Mouse (Mus musculus): Measurements from ENCODE around the gene Ivns1abp.
"Not testable (repeated sequence)": the region's sequence is repeated elsewhere in the genome, so short reads cannot be mapped to it uniquely, and the experiment has no call there.

Ivns1abp gene

DNA sequence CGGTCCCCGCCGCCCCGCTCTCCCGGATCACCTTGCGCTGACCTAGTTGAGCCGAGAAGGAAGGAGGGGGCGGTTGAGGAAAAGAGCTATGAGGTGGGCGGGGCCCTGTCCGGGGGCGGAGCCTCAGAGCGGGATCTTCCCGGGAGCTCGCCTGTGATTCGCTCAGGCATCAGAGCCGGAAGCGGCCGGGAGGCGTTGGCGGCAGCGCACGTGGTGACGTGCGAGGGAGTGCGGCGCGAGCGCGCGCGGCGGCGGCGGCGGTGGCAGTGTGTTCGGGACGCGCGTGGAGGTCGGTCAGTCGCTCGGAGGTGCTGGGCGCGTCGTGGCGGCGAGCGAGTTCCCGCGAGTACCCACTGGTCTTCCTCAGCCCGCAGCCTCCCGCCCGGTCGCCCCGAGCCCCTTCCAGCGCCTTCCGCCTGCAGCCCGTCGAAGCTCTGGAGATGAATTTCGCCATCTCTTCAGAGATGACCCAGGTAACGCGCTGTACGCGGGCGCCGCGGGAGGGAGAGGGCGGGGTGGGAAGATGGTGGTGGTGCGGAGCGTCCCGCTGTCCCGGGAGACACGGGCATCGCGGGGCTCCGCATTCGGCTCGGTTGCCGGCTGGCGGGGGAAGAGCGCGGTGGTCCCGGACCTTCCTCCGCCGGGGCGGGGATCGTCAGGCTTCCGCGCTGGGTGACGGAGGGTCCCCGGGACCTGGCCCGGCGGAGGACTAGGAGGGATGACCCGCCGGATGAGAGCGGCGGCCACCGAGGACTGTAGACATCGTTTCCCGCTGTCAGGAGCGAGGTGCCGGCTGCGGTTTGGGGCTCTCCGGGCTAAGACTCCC lies at the start of gene Ivns1abp:
Ivns1abp (plus strand) TSS at position 195 of the 826 bp plus-strand sequence.
- DNase-seq (ENCODE audit: low read depth, low spot score): peak; percentile 90

- no peak for DNase-seq (ENCODE audit: low read depth, low spot score)
These were observed 48.8 kb upstream of the Ivns1abp start for GRCm38 (mm10) chr1:151295486-151295885.

- no peak for DNase-seq (ENCODE audit: low read depth, low spot score)
These were observed 47.7 kb upstream of the Ivns1abp start for GRCm38 (mm10) chr1:151296621-151297020.

DNA sequence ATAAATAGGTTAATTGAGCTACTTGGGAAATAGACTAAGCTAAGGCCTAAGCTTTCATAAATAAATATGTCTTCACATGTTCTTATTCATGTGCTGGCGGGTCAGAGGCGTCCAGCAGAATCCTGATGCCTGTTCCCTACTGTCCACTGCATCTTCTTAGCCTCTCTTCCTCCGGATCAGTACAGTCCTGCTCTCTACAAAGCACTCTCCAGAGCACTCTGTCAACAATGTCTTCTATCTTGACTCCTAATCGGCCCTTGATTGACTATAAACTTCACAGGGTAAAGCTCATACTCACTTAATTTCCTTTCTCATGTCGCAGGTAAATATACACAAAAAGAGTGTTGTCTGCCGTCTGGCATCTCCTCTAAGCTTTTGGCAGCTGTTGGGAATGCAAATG lies 47.3 kb upstream of the Ivns1abp start:
- no peak for DNase-seq (ENCODE audit: low read depth, low spot score)

- DNase-seq (ENCODE audit: low read depth, low spot score): no peak
These were observed 46.7 kb upstream of the Ivns1abp start for GRCm38 (mm10) chr1:151297596-151297995.

DNA sequence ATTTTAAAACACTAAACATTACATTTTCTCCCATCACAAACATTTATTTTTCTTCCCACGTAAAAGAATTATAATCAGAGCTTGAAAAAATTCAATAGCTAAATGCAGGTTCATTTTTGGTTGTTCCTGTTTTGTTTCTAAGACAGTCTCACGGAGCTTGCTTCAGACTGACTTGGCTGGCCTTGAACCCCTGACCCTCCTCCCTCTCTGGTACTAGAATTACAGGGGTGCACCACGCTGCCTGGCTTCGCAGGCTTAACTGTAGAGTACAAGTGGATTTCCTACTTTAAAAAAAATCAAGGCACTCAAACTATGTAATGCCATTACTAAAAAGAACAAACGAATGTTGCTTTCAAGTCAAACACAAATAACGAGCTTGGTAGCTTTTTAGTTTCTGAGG lies 42.8 kb upstream of the Ivns1abp start:
- no peak for DNase-seq (ENCODE audit: low read depth, low spot score)

DNA sequence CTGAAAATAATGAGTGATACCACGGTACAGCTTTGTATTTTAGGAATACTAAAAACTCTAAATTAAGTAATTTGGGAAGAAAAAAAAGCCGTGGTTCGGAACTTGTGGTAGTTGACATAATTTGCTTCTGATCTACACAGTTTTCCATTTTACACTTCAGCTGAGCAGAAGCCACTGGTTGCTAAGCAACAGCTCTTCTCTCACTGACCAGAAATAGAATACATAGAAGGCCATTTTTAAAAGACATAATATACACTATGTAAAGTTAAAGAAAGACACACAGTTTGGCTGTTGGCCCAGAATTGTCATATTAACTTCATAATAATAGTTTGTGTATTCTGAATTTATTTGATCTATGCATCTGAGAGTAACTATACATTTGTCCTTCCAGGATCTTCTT lies 42.4 kb upstream of the Ivns1abp start:
- DNase-seq (ENCODE audit: low read depth, low spot score): peak; percentile 32

DNA sequence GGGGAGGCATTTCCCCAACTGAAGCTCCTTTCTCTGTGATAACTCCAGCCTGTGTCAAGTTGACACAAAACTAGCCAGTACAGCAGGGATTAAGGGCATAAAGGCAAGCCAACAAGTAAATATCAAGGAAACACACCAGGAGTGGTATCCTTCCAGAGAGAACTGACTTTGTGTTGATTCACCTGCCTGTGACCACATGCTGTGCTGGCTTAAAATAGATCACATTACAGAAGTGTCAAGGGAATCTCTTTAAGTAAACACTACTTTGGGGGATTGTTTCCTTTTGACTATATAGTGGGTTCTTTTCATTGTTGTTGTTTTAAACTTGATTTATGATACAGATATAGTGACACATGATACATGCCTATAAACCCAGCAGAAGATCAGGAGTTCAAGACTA lies 41.0 kb upstream of the Ivns1abp start:
- DNase-seq (ENCODE audit: low read depth, low spot score): no peak

GRCm38 (mm10) chr1:151305001-151305400 lies 39.3 kb upstream of the Ivns1abp start:
- not testable (repeated sequence) for DNase-seq (ENCODE audit: low read depth, low spot score)

DNA sequence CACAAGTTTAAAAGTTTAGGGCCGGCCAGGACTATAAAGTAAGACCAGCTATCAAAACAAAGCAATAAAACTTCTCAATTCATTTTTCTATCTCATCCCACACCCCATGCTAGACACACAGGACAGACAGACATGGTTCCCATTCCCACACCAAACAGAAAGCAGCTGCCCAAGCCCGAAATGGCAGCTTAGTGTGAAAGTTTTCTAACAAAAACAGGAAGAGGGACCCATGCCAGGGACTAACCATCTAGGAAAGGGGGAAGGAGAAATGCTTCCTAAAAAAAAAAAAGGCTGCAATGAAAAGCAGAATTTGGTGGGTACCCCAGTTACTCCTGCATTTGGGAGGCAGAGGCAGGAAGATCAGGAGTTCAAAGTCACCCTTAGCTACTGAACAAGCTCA lies 37.2 kb upstream of the Ivns1abp start:
- DNase-seq (ENCODE audit: low read depth, low spot score): no peak

- DNase-seq (ENCODE audit: low read depth, low spot score): no peak
These were observed 36.5 kb upstream of the Ivns1abp start for GRCm38 (mm10) chr1:151307821-151308220.

GRCm38 (mm10) chr1:151308508-151308907 lies 35.8 kb upstream of the Ivns1abp start:
- no peak for DNase-seq (ENCODE audit: low read depth, low spot score)

DNA sequence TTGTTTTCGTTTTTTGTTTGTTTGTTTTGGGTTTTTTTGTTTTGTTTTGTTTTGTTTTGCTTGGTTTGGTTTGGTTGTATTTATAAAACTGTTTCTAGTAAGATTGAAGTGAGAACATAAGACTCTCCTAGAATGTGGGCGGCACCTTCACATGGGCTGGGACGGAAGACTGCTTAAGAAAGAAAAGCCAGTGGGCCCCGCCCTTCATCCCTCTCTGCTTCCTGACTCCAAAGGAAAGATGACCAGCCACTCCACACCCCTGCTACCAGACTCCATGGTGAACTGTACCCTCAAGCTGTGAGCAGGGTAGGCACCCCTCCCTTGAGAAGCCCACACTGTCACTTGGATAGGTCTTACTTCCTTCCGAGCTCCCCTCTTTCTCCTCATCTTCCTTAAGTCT lies 33.8 kb upstream of the Ivns1abp start:
- no peak for DNase-seq (ENCODE audit: low read depth, low spot score)

DNA sequence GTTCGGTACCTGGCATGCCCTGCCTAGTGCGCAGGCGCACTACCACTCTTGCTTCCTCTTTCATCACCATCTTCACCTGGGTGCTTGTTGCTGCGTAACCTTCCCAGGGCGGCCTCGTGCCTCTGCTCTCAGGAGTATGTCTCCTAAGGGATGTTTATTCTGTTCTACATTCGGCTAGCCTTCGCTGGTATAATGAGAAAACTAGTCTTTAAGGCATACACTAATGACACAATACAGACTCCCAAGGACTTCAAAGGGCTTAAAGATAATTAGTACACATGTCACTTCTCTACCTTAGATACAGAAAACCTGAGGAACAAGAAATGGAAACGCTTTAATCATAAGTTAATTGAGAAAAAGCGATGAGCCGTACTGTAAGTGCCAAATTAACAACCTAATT lies 32.9 kb upstream of the Ivns1abp start:
- no peak for DNase-seq (ENCODE audit: low read depth, low spot score)

DNA sequence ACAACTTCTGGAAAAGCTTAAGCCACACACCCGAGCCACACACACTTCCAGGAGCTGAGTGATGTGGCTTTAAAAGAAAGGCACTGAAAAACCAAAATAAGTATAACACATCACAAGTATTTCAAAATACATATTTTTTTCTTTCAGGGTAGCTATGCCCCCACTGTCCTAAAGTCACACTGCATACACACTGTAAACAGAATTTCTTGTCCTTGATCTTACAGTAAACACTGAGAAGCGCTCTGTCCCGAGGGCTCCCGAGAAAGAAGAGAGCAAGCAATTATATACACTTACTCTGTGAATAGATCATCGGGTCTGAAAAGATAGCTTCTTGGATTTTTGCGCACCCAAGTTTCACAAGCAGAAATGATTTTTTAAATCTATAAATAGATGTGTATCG lies 25.0 kb upstream of the Ivns1abp start:
- DNase-seq (ENCODE audit: low read depth, low spot score): no peak

DNA sequence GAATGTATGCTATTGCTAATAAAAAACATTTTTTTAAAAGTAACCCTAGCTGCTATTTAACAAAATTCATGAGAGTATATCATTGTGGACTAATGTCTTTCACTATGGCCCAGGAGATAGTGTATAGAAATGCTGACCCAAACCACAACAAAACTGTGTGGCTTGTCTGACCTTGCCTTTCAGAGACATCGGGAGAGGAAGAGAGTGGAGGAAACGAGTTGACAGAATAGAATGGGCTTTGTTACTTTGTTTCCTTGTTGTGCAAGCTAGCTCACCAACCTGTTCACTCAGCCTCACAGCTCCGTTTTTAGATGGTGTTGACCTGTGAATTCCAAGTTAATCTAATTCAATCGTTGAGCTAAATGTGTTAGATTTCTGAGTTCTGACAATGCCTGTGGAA lies 23.9 kb upstream of the Ivns1abp start:
- DNase-seq (ENCODE audit: low read depth, low spot score): no peak

- DNase-seq (ENCODE audit: low read depth, low spot score): no peak
These were observed 18.9 kb upstream of the Ivns1abp start for GRCm38 (mm10) chr1:151325328-151325727.

DNA sequence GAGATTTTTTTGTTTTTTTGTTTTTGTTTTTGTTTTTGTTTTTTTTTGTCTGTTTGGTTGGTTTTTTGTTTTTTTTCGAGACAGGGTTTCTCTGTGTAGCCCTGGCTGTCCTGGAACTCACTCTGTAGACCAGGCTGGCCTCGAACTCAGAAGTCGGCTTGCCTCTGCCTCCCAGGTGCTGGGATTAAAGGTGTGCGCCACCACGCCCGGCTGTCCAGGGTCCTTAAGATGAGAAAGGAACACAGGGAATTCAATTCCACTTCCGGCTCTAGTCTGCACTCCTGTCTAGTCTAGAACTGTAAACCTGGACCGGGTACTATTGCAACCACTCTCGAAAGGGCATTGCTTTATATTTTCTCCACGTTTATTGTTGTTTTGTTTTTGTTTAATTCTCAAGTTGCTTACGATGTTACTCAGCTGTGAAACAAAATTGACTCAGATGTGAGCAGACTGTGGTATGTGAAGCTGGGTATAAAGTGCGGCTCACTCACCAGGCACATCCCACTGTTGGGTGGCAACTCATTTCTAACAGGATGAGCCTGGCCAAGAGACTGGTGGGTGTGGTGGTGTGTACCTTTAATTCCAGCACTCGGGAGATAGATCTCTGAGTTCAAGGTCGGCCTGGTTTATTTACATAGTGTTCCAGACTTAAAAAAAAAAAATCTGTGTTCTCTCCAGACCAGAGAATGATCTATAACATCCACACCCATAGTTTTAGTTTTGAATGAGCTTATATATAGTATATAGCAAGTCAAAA lies 15.8 kb upstream of the Ivns1abp start:
- DNase-seq (ENCODE audit: low read depth, low spot score): no peak

GRCm38 (mm10) chr1:151329601-151330000 lies 14.7 kb upstream of the Ivns1abp start:
- no peak for DNase-seq (ENCODE audit: low read depth, low spot score)

DNA sequence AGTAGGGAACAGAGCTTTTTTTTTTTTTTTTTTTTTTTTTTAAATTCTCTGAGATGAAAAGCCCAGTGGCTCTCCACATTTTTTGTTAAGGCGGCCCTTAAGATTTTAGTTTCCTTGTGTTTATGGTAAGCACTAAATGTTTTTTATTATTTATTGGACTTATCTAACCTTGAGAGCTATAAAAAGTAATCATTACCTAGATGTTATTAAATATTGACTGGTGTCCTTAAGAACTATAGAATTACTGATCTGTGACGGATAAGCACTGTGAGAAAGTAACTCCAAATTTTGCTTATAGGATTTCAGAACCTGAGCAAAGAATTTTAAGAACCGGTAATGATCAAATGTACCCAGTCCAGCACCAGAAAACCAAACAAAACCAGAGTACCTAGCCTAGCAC lies 11.5 kb upstream of the Ivns1abp start:
- DNase-seq (ENCODE audit: low read depth, low spot score): no peak

DNA sequence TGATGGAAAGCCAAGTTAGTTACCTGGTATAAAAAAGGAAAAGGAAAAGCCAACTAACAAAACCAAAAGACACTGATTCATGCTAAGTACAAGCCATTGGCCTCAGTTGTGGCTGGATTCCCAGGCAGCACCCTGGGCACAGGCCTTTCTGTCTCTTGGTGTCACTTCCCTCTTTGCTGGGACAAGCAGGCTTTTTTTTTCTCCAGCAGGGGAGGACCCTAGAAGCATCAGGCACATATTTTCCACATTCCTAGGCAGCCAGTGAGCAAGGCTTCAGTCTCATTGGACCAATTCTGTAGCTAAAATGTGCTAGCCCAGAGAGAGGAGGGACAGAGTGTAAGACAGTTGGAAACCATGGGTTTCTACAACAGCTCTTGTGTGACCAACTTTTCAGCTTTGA lies 6.0 kb upstream of the Ivns1abp start:
- no peak for DNase-seq (ENCODE audit: low read depth, low spot score)

DNA sequence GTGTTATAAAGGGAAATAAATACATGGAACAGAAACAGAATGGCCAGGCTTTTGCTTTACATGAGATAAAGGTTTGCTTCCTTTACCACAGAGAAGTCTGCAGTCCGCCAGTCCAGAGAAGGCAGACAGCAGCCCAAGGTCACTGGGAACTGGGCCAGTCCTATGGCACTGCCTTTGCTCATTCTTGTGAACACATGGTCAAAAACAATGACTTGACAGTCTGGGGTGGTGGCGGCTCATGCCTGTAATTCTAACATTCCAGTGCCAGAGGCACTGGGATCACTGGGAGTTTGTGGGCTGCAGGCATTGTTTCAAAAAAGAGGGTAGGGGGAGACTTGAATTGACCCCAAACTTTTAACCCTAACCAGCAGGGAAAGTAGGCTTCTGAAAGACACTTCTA lies 5.3 kb upstream of the Ivns1abp start:
- DNase-seq (ENCODE audit: low read depth, low spot score): no peak

Measured in brain, embryonic 18.5 days (tissue).